In the genomic region with DNA sequence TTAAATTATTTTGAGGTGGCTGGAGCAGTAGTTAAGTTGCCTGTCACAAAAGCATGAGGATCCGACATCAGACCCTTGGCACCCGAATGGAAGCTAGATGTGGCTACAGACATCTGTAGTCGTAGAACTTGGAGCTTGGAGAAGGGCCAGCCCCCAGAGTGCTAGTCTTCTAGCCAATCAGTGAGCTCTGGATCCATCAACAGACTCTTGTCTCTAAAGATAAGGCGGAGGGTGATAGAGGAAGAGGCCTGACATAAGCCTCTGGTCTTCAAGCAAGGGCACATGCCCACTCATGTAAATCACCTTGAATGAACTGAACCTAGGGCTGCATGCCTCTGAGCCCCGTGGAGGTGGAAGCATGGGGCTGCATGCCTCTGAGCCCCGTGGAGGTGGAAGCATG, we compare ENCODE assay signal across 20 mouse cellular contexts.
"Had no signal": no experiment of that assay in that cellular context is flagged by ENCODE, and none has a peak within 500 bp of the region (broad histone marks: within the 10 kb centered on the region; RNA-seq: fewer than 3 reads in every experiment).

No protein-coding gene starts in this region.

- H3K36me3 ChIP-seq: lung, embryonic 15.5 days had no signal

- H3K9ac ChIP-seq: lung, embryonic 15.5 days; midbrain, embryonic 12.5 days; neural tube, embryonic 13.5 days; neural tube, embryonic 15.5 days had no signal

- H3K27ac ChIP-seq: lung, embryonic 15.5 days; midbrain, embryonic 10.5 days; midbrain, embryonic 12.5 days; neural tube, embryonic 13.5 days; neural tube, embryonic 15.5 days had no signal

- H3K27me3 ChIP-seq: lung, embryonic 15.5 days; midbrain, embryonic 12.5 days; neural tube, embryonic 13.5 days; neural tube, embryonic 15.5 days had no signal

- ATAC-seq: lung, postnatal 0 days; midbrain, embryonic 16.5 days had no signal

- H3K4me1 ChIP-seq: lung, embryonic 15.5 days; midbrain, embryonic 10.5 days; midbrain, embryonic 12.5 days; neural tube, embryonic 13.5 days; neural tube, embryonic 15.5 days had no signal

- H3K4me2 ChIP-seq: lung, embryonic 15.5 days; midbrain, embryonic 12.5 days; neural tube, embryonic 13.5 days; neural tube, embryonic 15.5 days had no signal

- H3K4me3 ChIP-seq: lung, embryonic 15.5 days; midbrain, embryonic 10.5 days; midbrain, embryonic 12.5 days; myocyte; neural tube, embryonic 13.5 days; neural tube, embryonic 15.5 days had no signal

- H3K9me3 ChIP-seq: lung, embryonic 15.5 days; midbrain, embryonic 10.5 days had no signal

- DNase-seq: lung, adult 18-20 months; lung, postnatal 14 days; lung, postnatal 36 days; midbrain, embryonic 14.5 days; retina, postnatal 1 day; right cerebral cortex, adult 18-20 months; right cerebral cortex, postnatal 25 days; right cerebral cortex, postnatal 4 days; spleen, adult 18-20 months; thymus, adult 2 months; thymus, postnatal 25 days; thymus, postnatal 4 days had no signal
